Mouse (Mus musculus) thymus, postnatal 0 days (tissue): Measurements from ENCODE around the gene Rbm48. TPM values are rescaled to one million over a fixed set of nuclear protein-coding genes. Genes with fewer than 3 reads are reported as not detected.

ENCODE experiments used
- DNase-seq: peaks from one replicate; pipeline ENCODE4 v3.0.0-alpha.2; 2015; ENCODE audit warnings: low spot score
- polyA plus RNA-seq: library from polyadenylated mRNA; unstranded; fragments of >200 nt; fragmentation: Nextera tagmentation; extraction: Ambion mirVana; gene quantifications from 2 replicates; pipeline ENCODE4 v1.2.1, GENCODE M21; 2015

Gene Rbm48
- polyA plus RNA-seq, 1 experiment from 2014 or later = 16.4 TPM

GRCm38 (mm10) chr5:3551481-3551880 lies 44.9 kb downstream of the Rbm48 start:
- no peak for DNase-seq

GRCm38 (mm10) chr5:3546226-3546625 lies 50.2 kb downstream of the Rbm48 start:
- no peak for DNase-seq

DNA sequence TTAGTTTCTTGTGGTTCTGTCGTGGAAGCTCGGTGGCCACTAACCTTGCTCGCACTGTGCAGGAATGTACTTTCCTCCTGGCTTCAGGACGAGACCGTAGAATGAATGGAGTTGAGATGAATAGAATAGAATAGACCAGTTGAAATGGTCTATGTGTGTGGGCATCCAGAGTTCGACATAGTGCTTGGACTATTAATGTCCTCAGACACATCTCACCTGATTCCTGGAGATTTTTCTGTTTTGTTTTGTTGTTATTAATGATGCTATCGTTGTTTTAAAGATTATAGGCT lies 52.0 kb downstream of the Rbm48 start:
- DNase-seq = no peak

GRCm38 (mm10) chr5:3543629-3544479 lies 52.5 kb downstream of the Rbm48 start, which contains the start of gene Fam133b:
TSS of gene Fam133b (plus strand) at chr5:3543833.
- peak; percentile 92 for DNase-seq

- no peak for DNase-seq
Observed at GRCm38 (mm10) chr5:3541871-3542270, 54.5 kb downstream of the Rbm48 start.

DNA sequence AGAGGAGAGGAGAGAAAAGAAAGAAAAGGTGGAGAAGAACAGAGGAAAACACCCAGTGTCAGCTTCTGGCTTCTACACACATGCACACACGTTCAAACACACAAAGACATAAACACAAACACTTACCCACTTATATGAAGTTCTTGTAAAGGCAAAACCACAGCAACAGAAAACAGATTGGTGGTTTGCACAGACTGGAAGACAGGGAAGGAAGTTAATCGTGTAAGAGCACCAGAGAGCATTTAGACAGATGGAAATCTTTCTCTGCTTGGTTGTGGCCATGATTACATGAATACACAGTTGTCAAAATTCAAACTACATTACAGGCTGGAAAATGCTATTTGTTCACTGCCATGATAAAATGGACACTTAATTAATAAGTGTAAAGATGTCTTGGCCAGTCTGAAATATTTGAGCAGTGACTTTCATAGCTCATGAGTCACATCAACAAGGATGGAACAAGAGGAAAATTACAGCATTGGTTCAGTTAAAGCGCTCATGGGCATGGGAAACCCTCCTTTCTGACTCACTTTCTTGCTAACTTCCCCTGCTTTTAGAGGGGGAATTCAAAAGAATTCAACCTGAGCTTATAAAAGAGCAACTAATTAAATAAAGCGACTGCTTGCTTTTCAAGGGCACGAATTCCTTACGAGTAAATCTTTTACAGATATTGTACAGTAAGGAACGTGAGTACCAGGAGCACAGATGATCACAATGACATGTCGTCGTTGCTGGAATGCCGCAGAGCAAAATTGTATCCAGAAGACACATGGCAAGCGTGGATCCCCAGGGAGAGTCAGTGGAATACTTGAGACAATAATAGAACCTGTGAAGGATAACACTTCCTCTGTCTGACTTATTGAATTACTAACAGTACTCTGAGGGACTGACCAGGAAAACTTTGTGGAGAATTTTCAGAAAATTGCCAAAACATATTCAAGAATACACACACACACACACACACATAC lies 57.6 kb downstream of the Rbm48 start:
- no peak for DNase-seq

DNA sequence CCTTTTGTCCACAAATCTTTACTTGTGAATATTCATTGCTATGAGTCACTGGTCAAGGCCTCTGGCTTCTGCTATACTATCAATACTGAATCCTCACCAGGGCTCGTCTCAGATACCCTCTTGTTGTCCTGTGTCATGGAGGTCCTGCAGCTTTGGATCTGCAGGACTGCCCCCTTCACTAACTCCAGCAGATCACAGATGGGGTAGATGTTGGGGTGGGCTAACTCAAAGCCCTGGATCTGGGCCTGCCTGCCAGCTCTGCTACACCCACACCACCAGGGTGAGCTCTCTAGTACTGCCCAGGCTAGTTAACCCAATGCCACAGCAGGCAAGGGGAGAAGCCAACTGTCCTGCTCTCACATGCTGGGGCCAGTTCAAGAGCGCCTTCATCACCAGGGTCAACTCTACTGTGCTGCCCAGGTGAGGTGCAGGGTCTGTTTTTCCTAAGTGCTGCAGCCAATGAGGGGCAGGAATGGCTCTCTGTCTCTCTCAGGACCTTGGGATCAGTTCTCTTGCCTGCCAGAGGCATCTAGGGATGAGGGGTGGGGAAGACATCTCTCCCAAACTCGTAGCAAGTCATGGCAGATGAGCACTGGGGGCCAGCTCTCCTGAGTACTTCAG lies 59.7 kb downstream of the Rbm48 start:
- DNase-seq = no peak

Other genes starting within 250 kb of the Rbm48 start
- gene Fam133b, start 52.8 kb downstream of the Rbm48 start, polyA plus RNA-seq = 37.8 and 40.9 TPM in 2 replicates
- gene 1700109H08Rik, start 25.0 kb downstream of the Rbm48 start, polyA plus RNA-seq = 0.93 and 2.3 TPM in 2 replicates
- 10.1 and 17.3 TPM in 2 replicates for gene Pex1, start 519 bp downstream of the Rbm48 start, polyA plus RNA-seq
- not detected in 2 replicates for gene Tmbim7, start 54.6 kb upstream of the Rbm48 start, polyA plus RNA-seq
- 51.2 and 53.5 TPM in 2 replicates for gene Gatad1, start 60.6 kb upstream of the Rbm48 start, polyA plus RNA-seq
- gene Ankib1, start 206.3 kb upstream of the Rbm48 start, polyA plus RNA-seq = 9.5 and 11.1 TPM in 2 replicates
- 48.7 and 60.6 TPM in 2 replicates for gene Krit1, start 206.6 kb upstream of the Rbm48 start, polyA plus RNA-seq
- gene Lrrd1, start 248.6 kb upstream of the Rbm48 start, polyA plus RNA-seq = 0.04 and 0.06 TPM in 2 replicates